ENCODE assay signal across 16 mouse cellular contexts in the genomic region with DNA sequence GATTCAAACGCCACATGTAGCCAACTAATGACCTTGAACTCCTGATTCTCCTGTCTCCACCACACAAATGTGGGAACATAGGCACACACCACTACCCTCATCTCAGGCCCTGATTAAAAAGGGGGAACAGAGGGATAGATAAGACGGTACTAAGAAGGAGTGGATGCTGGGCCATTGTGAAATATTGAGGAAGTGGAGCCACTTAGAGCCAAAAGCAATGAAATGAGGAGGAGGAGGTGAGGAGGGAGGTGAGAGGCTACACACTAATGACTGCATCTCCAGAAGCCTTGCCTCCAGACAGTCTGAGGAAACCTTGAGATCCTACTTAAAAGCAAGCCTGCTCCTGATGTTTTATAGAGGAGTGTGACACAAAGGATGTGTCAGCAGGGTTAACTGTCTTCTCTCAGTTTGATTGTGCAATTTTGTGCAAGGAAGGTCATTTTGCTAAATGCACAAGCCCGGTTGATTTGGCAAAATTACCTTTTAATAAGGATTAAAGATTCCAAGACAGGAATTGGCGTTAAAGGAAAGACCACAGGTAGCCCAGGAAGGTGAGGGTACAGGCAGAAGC.
"Had no signal": no experiment of that assay in that cellular context is flagged by ENCODE, and none has a peak within 500 bp of the region (broad histone marks: within the 10 kb centered on the region; RNA-seq: fewer than 3 reads in every experiment).

No protein-coding gene starts in this region.

- H3K4me3 ChIP-seq: limb, embryonic 15.5 days; liver, embryonic 12.5 days; midbrain, embryonic 13.5 days; myocyte; neural tube, embryonic 15.5 days had no signal

- ATAC-seq: intestine, embryonic 16.5 days; liver, embryonic 12.5 days; midbrain, embryonic 13.5 days had no signal

- H3K27me3 ChIP-seq: limb, embryonic 15.5 days; liver, embryonic 12.5 days; midbrain, embryonic 13.5 days; neural tube, embryonic 15.5 days had no signal

- H3K9ac ChIP-seq: limb, embryonic 15.5 days; liver, embryonic 12.5 days; lung, embryonic 14.5 days; midbrain, embryonic 13.5 days; neural tube, embryonic 15.5 days had no signal

- H3K4me2 ChIP-seq: limb, embryonic 15.5 days; liver, embryonic 12.5 days; lung, embryonic 14.5 days; midbrain, embryonic 13.5 days; neural tube, embryonic 15.5 days had no signal

- H3K9me3 ChIP-seq: limb, embryonic 15.5 days; liver, embryonic 12.5 days; midbrain, embryonic 13.5 days; neural tube, embryonic 15.5 days had no signal

- H3K27ac ChIP-seq: kidney, postnatal 0 days; limb, embryonic 15.5 days; liver, embryonic 12.5 days; midbrain, embryonic 13.5 days; neural tube, embryonic 15.5 days; stomach, postnatal 0 days had no signal

- DNase-seq: kidney, adult 9 months; kidney, postnatal 36 days; layer of hippocampus, adult 9-11 months; layer of hippocampus, postnatal 36 days; lung, embryonic 14.5 days; lung, postnatal 4 days; right cerebral cortex, adult 18-20 months; thymus, postnatal 36 days had no signal

- H3K4me1 ChIP-seq: limb, embryonic 15.5 days; liver, embryonic 12.5 days; midbrain, embryonic 13.5 days; neural tube, embryonic 15.5 days had no signal

- H3K36me3 ChIP-seq: limb, embryonic 15.5 days; liver, embryonic 12.5 days; midbrain, embryonic 13.5 days; neural tube, embryonic 15.5 days had no signal
